Mouse (Mus musculus) ovary, postnatal 14 days (tissue): ENCODE results near the gene Camk1d.
"Not testable (repeated sequence)": the region's sequence is repeated elsewhere in the genome, so short reads cannot be mapped to it uniquely, and the experiment has no call there.

Source experiments
- DNase-seq: peaks from one replicate; pipeline ENCODE4 v3.0.0; 2022; ENCODE audit warnings: low spot score

Gene Camk1d

GRCm38 (mm10) chr2:5611601-5612000 is 102.7 kb downstream of the Camk1d start:
- DNase-seq, result no peak

GRCm38 (mm10) chr2:5610521-5610920 is 103.8 kb downstream of the Camk1d start:
- no peak for DNase-seq

GRCm38 (mm10) chr2:5607920-5608841 is 106.1 kb downstream of the Camk1d start:
- DNase-seq, result no peak

GRCm38 (mm10) chr2:5605849-5606248 is 108.5 kb downstream of the Camk1d start:
- DNase-seq, result no peak

GRCm38 (mm10) chr2:5602044-5602443 is 112.3 kb downstream of the Camk1d start:
- DNase-seq, result no peak

GRCm38 (mm10) chr2:5601243-5601642 is 113.1 kb downstream of the Camk1d start:
- DNase-seq, result not testable (repeated sequence)

- no peak for DNase-seq
These were observed 113.9 kb downstream of the Camk1d start for GRCm38 (mm10) chr2:5600183-5600962.

GRCm38 (mm10) chr2:5599713-5600112 is 114.6 kb downstream of the Camk1d start:
- no peak for DNase-seq

- DNase-seq, result no peak
These were observed 115.8 kb downstream of the Camk1d start for GRCm38 (mm10) chr2:5598533-5598932.

- DNase-seq, result no peak
These were observed 117.4 kb downstream of the Camk1d start for GRCm38 (mm10) chr2:5596882-5597281.

GRCm38 (mm10) chr2:5595356-5596191 is 118.7 kb downstream of the Camk1d start:
- no peak for DNase-seq

- DNase-seq, result no peak
These were observed 121.7 kb downstream of the Camk1d start for GRCm38 (mm10) chr2:5592461-5593136.

- DNase-seq, result no peak
These were observed 124.2 kb downstream of the Camk1d start for GRCm38 (mm10) chr2:5590074-5590473.

GRCm38 (mm10) chr2:5589163-5589562 is 125.2 kb downstream of the Camk1d start:
- no peak for DNase-seq

- DNase-seq, result no peak
These were observed 125.9 kb downstream of the Camk1d start for GRCm38 (mm10) chr2:5588329-5588982.

- no peak for DNase-seq
These were observed 129.8 kb downstream of the Camk1d start for GRCm38 (mm10) chr2:5584318-5585027.

GRCm38 (mm10) chr2:5579391-5579790 is 134.9 kb downstream of the Camk1d start:
- no peak for DNase-seq

GRCm38 (mm10) chr2:5577399-5578129 is 136.8 kb downstream of the Camk1d start:
- DNase-seq, result no peak

GRCm38 (mm10) chr2:5572314-5573006 is 141.9 kb downstream of the Camk1d start:
- DNase-seq, result no peak
